Mouse (Mus musculus): ENCODE data around the gene Dynll2.

GRCm38 (mm10) chr11:87949990-87950389 lies 37.3 kb downstream of the Dynll2 start:
- TF ChIP-seq POLR2A (IDR thresholded peaks at IDR 0.05; ENCODE audit: control insufficient read depth, extremely low read depth, insufficient read depth, low read length, poor library complexity) (no peak), CTCF (IDR thresholded peaks at IDR 0.05; ENCODE audit: borderline replicate concordance, control insufficient read depth, extremely low read depth, insufficient read depth, low read length, poor library complexity) (no peak)

Data from thymus, adult 2 months (tissue).